In the genomic region with DNA sequence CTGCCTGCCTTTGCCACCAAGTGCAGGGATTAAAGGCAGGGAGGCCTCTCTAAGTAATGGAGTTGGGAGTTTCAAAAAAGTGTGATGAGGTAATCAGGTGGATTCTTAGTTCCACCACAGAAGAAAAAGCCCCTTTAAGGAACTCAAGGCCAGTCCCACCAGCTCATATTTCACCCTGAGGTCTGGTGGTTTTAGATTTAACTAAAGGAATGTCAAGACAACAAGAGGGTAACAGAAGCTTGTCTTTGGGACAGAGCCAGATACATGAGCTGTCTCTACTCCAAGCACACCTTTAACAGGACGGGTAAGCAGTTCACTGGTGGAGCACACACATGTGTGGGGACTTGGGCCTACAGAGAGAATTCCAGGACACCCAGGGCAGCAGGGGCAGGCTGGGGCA, we compare ENCODE assay signal across 21 mouse cellular contexts. TPM values are rescaled to one million over a fixed set of nuclear protein-coding genes. Genes with fewer than 3 reads are reported as not detected.
A peak's percentile ranks its signal among the peaks of the same experiment; 100 is the strongest.
DNase-seq lines count a peak whose midpoint lies in the region; ATAC-seq and TF ChIP-seq lines count a peak whose summit lies in the region.
"Had no signal": no experiment of that assay in that cellular context is flagged by ENCODE, and none has a peak within 500 bp of the region (broad histone marks: within the 10 kb centered on the region; RNA-seq: fewer than 3 reads in every experiment).

No protein-coding gene starts in this region.

- H3K4me3 ChIP-seq in kidney, adult 2 months (ENCODE audit: insufficient read depth, low read depth, low read length): no peak overlapping the region
- H3K4me3 ChIP-seq in lung, embryonic 15.5 days: no peak overlapping the region
- H3K4me3 ChIP-seq in embryonic facial prominence, embryonic 11.5 days (ENCODE audit: low read depth, low read length): no peak overlapping the region
- H3K4me3 ChIP-seq in limb, embryonic 13.5 days: no peak overlapping the region
- H3K4me3 ChIP-seq: heart, embryonic 15.5 days; hindbrain, embryonic 15.5 days; left cerebral cortex, adult 2 months had no signal

- ATAC-seq in lung, embryonic 15.5 days (ENCODE audit: borderline replicate concordance, extremely low read depth, low FRiP score, low TSS enrichment): no peak
- ATAC-seq in embryonic facial prominence, embryonic 11.5 days (replicated peaks; ENCODE audit: insufficient number of reproducible peaks, low FRiP score, low TSS enrichment, low read depth): peak; percentile 73
- peak; percentile 57 for ATAC-seq in limb, embryonic 13.5 days (ENCODE audit: low FRiP score, low read depth)
- ATAC-seq: CD4-positive, CD25-positive, alpha-beta regulatory T cell, adult 4 months; forebrain, embryonic 14.5 days; intestine, postnatal 0 days had no signal

- no peaks in the 10 kb centered on the region for H3K27me3 ChIP-seq in kidney, adult 2 months (replicated peaks; ENCODE audit: control insufficient read depth, insufficient read depth, low read length)
- no peaks in the 10 kb centered on the region for H3K27me3 ChIP-seq in lung, embryonic 15.5 days
- H3K27me3 ChIP-seq in embryonic facial prominence, embryonic 11.5 days (ENCODE audit: control insufficient read depth, insufficient read depth, low read length): no peaks in the 10 kb centered on the region
- no peaks in the 10 kb centered on the region for H3K27me3 ChIP-seq in limb, embryonic 13.5 days
- H3K27me3 ChIP-seq: heart, embryonic 15.5 days; hindbrain, embryonic 15.5 days had no signal

- peak; percentile 31 for DNase-seq in kidney, adult 2 months
- no peak for DNase-seq in kidney, adult 8-10 months
- no peak for DNase-seq in lung, postnatal 14 days
- peak; percentile 35 for DNase-seq in embryonic facial prominence, embryonic 11.5 days (ENCODE audit: low spot score)
- no peak for DNase-seq in cerebellum, adult 18-20 months
- no peak for DNase-seq in ovary, postnatal 10 days (ENCODE audit: low spot score)
- DNase-seq: adrenal gland, postnatal 10 days; cerebellum, adult 2 months; gastrocnemius, postnatal 36 days; midbrain, embryonic 14.5 days; retina, postnatal 1 day; right cerebral cortex, postnatal 4 days; thymus, postnatal 4 days had no signal

- WGBS in kidney, adult 2 months: 32% methylated on average over 1 of the region's 1 CpGs
- WGBS in lung, embryonic 15.5 days: 34% methylated on average over 1 of the region's 1 CpGs
- 47% methylated on average over 1 of the region's 1 CpGs for WGBS in embryonic facial prominence, embryonic 11.5 days
- 16% methylated on average over 1 of the region's 1 CpGs for WGBS in limb, embryonic 13.5 days

- no peak for TF ChIP-seq POLR2A in kidney, adult 2 months (IDR thresholded peaks at IDR 0.05; ENCODE audit: low read depth, low read length)

- no peak overlapping the region for H3K9ac ChIP-seq in lung, embryonic 15.5 days
- no peak overlapping the region for H3K9ac ChIP-seq in embryonic facial prominence, embryonic 11.5 days (replicated peaks; ENCODE audit: low read length)
- no peak overlapping the region for H3K9ac ChIP-seq in limb, embryonic 13.5 days
- H3K9ac ChIP-seq: heart, embryonic 15.5 days; hindbrain, embryonic 15.5 days had no signal

- TF ChIP-seq CTCF in kidney, adult 2 months (conservative IDR thresholded peaks at IDR 0.05; ENCODE audit: insufficient read depth, insufficient read length, low read depth, low read length): no peak

- no peak overlapping the region for H3K4me2 ChIP-seq in lung, embryonic 15.5 days
- no peak overlapping the region for H3K4me2 ChIP-seq in embryonic facial prominence, embryonic 11.5 days (ENCODE audit: low read depth, low read length)
- H3K4me2 ChIP-seq in limb, embryonic 13.5 days (replicated peaks): no peak overlapping the region
- H3K4me2 ChIP-seq: heart, embryonic 15.5 days; hindbrain, embryonic 15.5 days had no signal

- H3K36me3 ChIP-seq in kidney, adult 2 months (ENCODE audit: control insufficient read depth, insufficient read depth, low read length): peaks cover 2% of the 10 kb centered on the region; the same call in 1 of the 2 replicates
- H3K36me3 ChIP-seq in lung, embryonic 15.5 days: no peaks in the 10 kb centered on the region
- H3K36me3 ChIP-seq in embryonic facial prominence, embryonic 11.5 days (replicated peaks; ENCODE audit: control insufficient read depth, insufficient read depth, low read depth, low read length): no peaks in the 10 kb centered on the region
- peaks cover 9% of the 10 kb centered on the region for H3K36me3 ChIP-seq in limb, embryonic 13.5 days
- H3K36me3 ChIP-seq: hindbrain, embryonic 15.5 days had no signal

- no peaks in the 10 kb centered on the region for H3K9me3 ChIP-seq in lung, embryonic 15.5 days
- no peaks in the 10 kb centered on the region for H3K9me3 ChIP-seq in embryonic facial prominence, embryonic 11.5 days (replicated peaks; ENCODE audit: control insufficient read depth, low read length)
- H3K9me3 ChIP-seq in limb, embryonic 13.5 days: no peaks in the 10 kb centered on the region
- H3K9me3 ChIP-seq: heart, embryonic 15.5 days; hindbrain, embryonic 15.5 days had no signal

- H3K27ac ChIP-seq in kidney, adult 2 months (ENCODE audit: insufficient read depth, low read depth, low read length): no peak overlapping the region
- peak overlapping the region; percentile 12; the same call in 1 of the 2 replicates for H3K27ac ChIP-seq in lung, embryonic 15.5 days
- no peak overlapping the region for H3K27ac ChIP-seq in embryonic facial prominence, embryonic 11.5 days (replicated peaks; ENCODE audit: low read depth, low read length)
- peak overlapping the region; percentile 28; the same call in 1 of the 2 replicates for H3K27ac ChIP-seq in limb, embryonic 13.5 days
- H3K27ac ChIP-seq: heart, embryonic 15.5 days; hindbrain, embryonic 15.5 days; left cerebral cortex, adult 2 months had no signal

- peaks cover 10% of the 10 kb centered on the region; the same call in 1 of the 2 replicates for H3K4me1 ChIP-seq in kidney, adult 2 months (ENCODE audit: control insufficient read depth, insufficient read depth, low read length)
- H3K4me1 ChIP-seq in lung, embryonic 15.5 days: 0 out of 2 replicates have a peak, but pooled peaks cover 3% of the 10 kb centered on the region
- H3K4me1 ChIP-seq in embryonic facial prominence, embryonic 11.5 days (ENCODE audit: control insufficient read depth, insufficient read depth, low read length): no peaks in the 10 kb centered on the region
- peaks cover 15% of the 10 kb centered on the region for H3K4me1 ChIP-seq in limb, embryonic 13.5 days
- H3K4me1 ChIP-seq: hindbrain, embryonic 15.5 days had no signal

RNA-seq across cellular contexts. Expression of a gene that starts 16.7 kb away (rescaled TPM):
- 37.3 and 47.4 TPM in 2 replicates for polyA plus RNA-seq in kidney, adult 2 months (2012; rRNA removed)
- polyA plus RNA-seq in lung, embryonic 15.5 days (2015; fragmentation: Nextera tagmentation; extraction: Ambion mirVana): 45.7 and 46.3 TPM in 2 replicates
- 23.7 and 25.5 TPM in 2 replicates for polyA plus RNA-seq in embryonic facial prominence, embryonic 11.5 days (2014; fragmentation: Nextera tagmentation; extraction: Ambion mirVana)
- 43.8 and 45.3 TPM in 2 replicates for polyA plus RNA-seq in limb, embryonic 13.5 days (2015; fragmentation: Nextera tagmentation; extraction: Ambion mirVana)

RNA-seq across cellular contexts. Expression of a gene that starts 57.9 kb away (rescaled TPM):
- polyA plus RNA-seq in kidney, adult 2 months (2012; rRNA removed): 8.1 and 10.7 TPM in 2 replicates
- polyA plus RNA-seq in lung, embryonic 15.5 days (2015; fragmentation: Nextera tagmentation; extraction: Ambion mirVana): 72.7 and 73.4 TPM in 2 replicates
- 78.7 and 82.6 TPM in 2 replicates for polyA plus RNA-seq in embryonic facial prominence, embryonic 11.5 days (2014; fragmentation: Nextera tagmentation; extraction: Ambion mirVana)
- polyA plus RNA-seq in limb, embryonic 13.5 days (2015; fragmentation: Nextera tagmentation; extraction: Ambion mirVana): 83.0 and 92.8 TPM in 2 replicates

RNA-seq across cellular contexts. Expression of a gene that starts 57.9 kb away (rescaled TPM):
- polyA plus RNA-seq in kidney, adult 2 months (2012; rRNA removed): 15.0 and 16.5 TPM in 2 replicates
- 51.5 and 56.9 TPM in 2 replicates for polyA plus RNA-seq in lung, embryonic 15.5 days (2015; fragmentation: Nextera tagmentation; extraction: Ambion mirVana)
- 56.5 and 60.8 TPM in 2 replicates for polyA plus RNA-seq in embryonic facial prominence, embryonic 11.5 days (2014; fragmentation: Nextera tagmentation; extraction: Ambion mirVana)
- polyA plus RNA-seq in limb, embryonic 13.5 days (2015; fragmentation: Nextera tagmentation; extraction: Ambion mirVana): 64.6 and 67.1 TPM in 2 replicates

Comparison
In these comparisons a context has a peak if more than half of its experiments do, and no peak if none do; other contexts are left out.
1. DNase-seq: peak in kidney, adult 2 months (single experiment) and embryonic facial prominence, embryonic 11.5 days (single experiment); none in kidney, adult 8-10 months (0 of 2), lung, postnatal 14 days (single experiment), cerebellum, adult 18-20 months (0 of 2) and ovary, postnatal 10 days (single experiment).
2. H3K27ac ChIP-seq: peak in lung, embryonic 15.5 days (single experiment) and limb, embryonic 13.5 days (single experiment); none in kidney, adult 2 months (single experiment) and embryonic facial prominence, embryonic 11.5 days (single experiment).